ENCODE assay signal across 9 mouse cellular contexts in the genomic region with DNA sequence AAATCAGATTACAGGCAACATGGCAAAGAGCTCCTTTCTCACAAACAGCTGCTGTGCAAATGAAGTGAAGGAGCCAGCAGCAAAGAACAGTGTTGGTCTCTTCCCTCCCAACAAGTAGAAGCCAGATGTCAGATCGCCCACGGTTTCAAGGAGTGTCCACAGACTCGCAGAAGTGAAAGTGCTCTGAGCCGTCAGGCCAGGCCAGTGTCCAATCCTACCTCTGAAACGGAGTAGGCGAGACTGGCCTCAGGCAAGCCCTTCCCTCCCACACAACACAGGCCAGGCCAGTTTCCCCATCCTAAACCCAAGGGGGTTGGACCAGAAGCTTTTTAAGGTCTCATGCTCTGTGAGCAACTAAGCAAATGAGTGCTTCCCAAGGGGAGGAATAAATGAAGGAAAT. TPM values are rescaled to one million over a fixed set of nuclear protein-coding genes. Genes with fewer than 3 reads are reported as not detected.
DNase-seq lines count a peak whose midpoint lies in the region; ATAC-seq and TF ChIP-seq lines count a peak whose summit lies in the region.
"Had no signal": no experiment of that assay in that cellular context is flagged by ENCODE, and none has a peak within 500 bp of the region (broad histone marks: within the 10 kb centered on the region; RNA-seq: fewer than 3 reads in every experiment).

No protein-coding gene starts in this region.

- H3K27ac ChIP-seq in embryonic facial prominence, embryonic 13.5 days, result peak overlapping the region; percentile 69
- H3K27ac ChIP-seq in embryonic facial prominence, embryonic 10.5 days (replicated peaks), result no peak overlapping the region
- H3K27ac ChIP-seq in layer of hippocampus, adult 2 months, result no peak overlapping the region
- H3K27ac ChIP-seq: neural tube, embryonic 12.5 days had no signal

- ATAC-seq in embryonic facial prominence, embryonic 13.5 days (ENCODE audit: insufficient number of reproducible peaks, insufficient read depth, low FRiP score, low TSS enrichment, low read depth), result no peak

- H3K4me3 ChIP-seq in embryonic facial prominence, embryonic 13.5 days, result no peak overlapping the region
- H3K4me3 ChIP-seq in embryonic facial prominence, embryonic 10.5 days, result no peak overlapping the region
- no peak overlapping the region for H3K4me3 ChIP-seq in layer of hippocampus, adult 2 months
- H3K4me3 ChIP-seq: neural tube, embryonic 12.5 days had no signal

- H3K27me3 ChIP-seq in embryonic facial prominence, embryonic 13.5 days, result no peaks in the 10 kb centered on the region
- no peaks in the 10 kb centered on the region for H3K27me3 ChIP-seq in embryonic facial prominence, embryonic 10.5 days (replicated peaks; ENCODE audit: low read depth, poor library complexity, severe bottlenecking)
- H3K27me3 ChIP-seq: neural tube, embryonic 12.5 days had no signal

- DNase-seq in embryonic facial prominence, embryonic 10.5 days (ENCODE audit: low spot score), result no peak
- peak; percentile 87 for DNase-seq in MN1 (ENCODE audit: low spot score)
- DNase-seq in heart, adult 9 months (ENCODE audit: low spot score in 2 of 2), result peak; percentile 81 to 82
- peak; percentile 53 for DNase-seq in lung, postnatal 14 days
- DNase-seq in cerebellum, adult 9-11 months, result no peak
- no peak for DNase-seq in B cell, adult 2 months
- DNase-seq in layer of hippocampus, adult 2 months (ENCODE audit: low spot score in 2 of 2), result no peak

- H3K36me3 ChIP-seq in embryonic facial prominence, embryonic 13.5 days, result peaks cover 48% of the 10 kb centered on the region
- H3K36me3 ChIP-seq in embryonic facial prominence, embryonic 10.5 days (replicated peaks), result peaks cover 97% of the 10 kb centered on the region

- H3K9ac ChIP-seq in embryonic facial prominence, embryonic 13.5 days, result no peak overlapping the region
- H3K9ac ChIP-seq: neural tube, embryonic 12.5 days had no signal

- H3K9me3 ChIP-seq in embryonic facial prominence, embryonic 13.5 days, result no peaks in the 10 kb centered on the region
- H3K9me3 ChIP-seq in embryonic facial prominence, embryonic 10.5 days, result no peaks in the 10 kb centered on the region
- H3K9me3 ChIP-seq: neural tube, embryonic 12.5 days had no signal

- TF ChIP-seq CTCF in layer of hippocampus, adult 2 months (conservative IDR thresholded peaks at IDR 0.05), result no peak

- WGBS in embryonic facial prominence, embryonic 13.5 days, result 62% methylated on average over 6 of the region's 6 CpGs
- 73% methylated on average over 6 of the region's 6 CpGs for WGBS in embryonic facial prominence, embryonic 10.5 days

- peaks cover 27% of the 10 kb centered on the region for H3K4me1 ChIP-seq in embryonic facial prominence, embryonic 13.5 days
- no peaks in the 10 kb centered on the region; the same call in 1 of the 2 replicates for H3K4me1 ChIP-seq in embryonic facial prominence, embryonic 10.5 days
- H3K4me1 ChIP-seq: neural tube, embryonic 12.5 days had no signal

- no peak overlapping the region for H3K4me2 ChIP-seq in embryonic facial prominence, embryonic 13.5 days
- H3K4me2 ChIP-seq: neural tube, embryonic 12.5 days had no signal

RNA-seq across cellular contexts. Expression of gene Furin, which starts 52.0 kb away (rescaled TPM):
- polyA plus RNA-seq in embryonic facial prominence, embryonic 13.5 days (2015; fragmentation: Nextera tagmentation; extraction: Ambion mirVana), result 10.9 and 11.0 TPM in 2 replicates
- polyA plus RNA-seq in embryonic facial prominence, embryonic 10.5 days (2016; fragmentation: Nextera tagmentation; extraction: Ambion mirVana), result 6.0 and 6.3 TPM in 2 replicates
- total RNA-seq in layer of hippocampus, adult 2 months (2021), result 10 to 100 TPM; 39.4 to 40.6 TPM

Comparison
In these comparisons a context has a peak if more than half of its experiments do, and no peak if none do; other contexts are left out.
1. DNase-seq: peak in MN1 (single experiment), heart, adult 9 months (2 of 2) and lung, postnatal 14 days (single experiment); none in embryonic facial prominence, embryonic 10.5 days (single experiment), cerebellum, adult 9-11 months (single experiment), B cell, adult 2 months (0 of 2) and layer of hippocampus, adult 2 months (0 of 2).